Mouse (Mus musculus) mouse embryonic stem cell (cell line): ENCODE measurements around the gene Slk.

Experiments used
- in situ Hi-C, 2 experiments: fragments of 300-500 bp; cut with MboI; formaldehyde crosslinking; loops; 1 replicate in 1 of 2; 3 replicates in 1 of 2; pipeline ENCODE4 v1.14.3; 2019 to 2020; ENCODE audit warnings: low sequenced_read_pairs in 2 of 2, low pct_unique_long_range_greater_than_20kb in 1 of 2, mixed read lengths in 1 of 2; ENCODE audit not compliant: unreplicated experiment in 1 of 2

Gene Slk

DNA sequence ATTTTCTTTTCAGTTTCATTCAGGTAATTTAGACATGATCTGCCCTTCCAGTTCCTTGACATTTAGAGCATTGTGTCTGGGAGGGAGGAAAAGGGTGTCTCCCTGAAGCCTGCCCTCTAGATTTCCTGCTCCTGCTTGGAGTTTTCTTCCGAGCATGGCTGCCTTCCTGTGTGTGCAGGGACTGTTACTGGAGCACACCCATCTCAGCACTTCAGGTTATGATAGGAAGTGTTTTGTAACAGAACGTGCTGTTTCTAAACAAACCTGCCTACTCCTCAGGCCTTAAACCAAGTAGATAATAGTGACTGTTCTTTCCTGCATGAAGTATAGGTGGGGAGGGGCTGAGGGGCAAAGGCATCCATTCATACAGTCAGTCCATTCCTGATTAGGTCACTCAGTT, 64.4 kb downstream of the Slk start:
- in situ Hi-C loops, result no loop called here

DNA sequence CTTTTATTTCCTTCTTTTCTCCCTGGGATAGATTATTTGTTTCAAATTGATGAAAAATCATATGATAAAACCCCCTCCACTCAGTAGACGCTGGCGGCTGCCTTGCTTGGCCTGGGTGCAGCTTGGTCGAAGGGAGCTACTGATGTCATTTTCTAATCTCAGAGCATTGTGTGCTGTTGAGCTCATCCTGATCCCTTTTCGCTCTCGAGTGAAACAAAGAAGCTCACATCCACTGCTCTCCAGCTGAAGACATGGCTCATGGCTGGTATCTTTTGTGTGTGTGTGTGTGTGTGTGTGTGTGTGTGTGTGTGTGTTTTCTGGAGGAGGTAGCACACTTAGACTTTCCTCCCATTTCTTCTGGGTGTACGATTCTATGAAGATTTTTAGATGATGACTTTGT, 66.1 kb downstream of the Slk start:
- in situ Hi-C loops, result no loop called here

DNA sequence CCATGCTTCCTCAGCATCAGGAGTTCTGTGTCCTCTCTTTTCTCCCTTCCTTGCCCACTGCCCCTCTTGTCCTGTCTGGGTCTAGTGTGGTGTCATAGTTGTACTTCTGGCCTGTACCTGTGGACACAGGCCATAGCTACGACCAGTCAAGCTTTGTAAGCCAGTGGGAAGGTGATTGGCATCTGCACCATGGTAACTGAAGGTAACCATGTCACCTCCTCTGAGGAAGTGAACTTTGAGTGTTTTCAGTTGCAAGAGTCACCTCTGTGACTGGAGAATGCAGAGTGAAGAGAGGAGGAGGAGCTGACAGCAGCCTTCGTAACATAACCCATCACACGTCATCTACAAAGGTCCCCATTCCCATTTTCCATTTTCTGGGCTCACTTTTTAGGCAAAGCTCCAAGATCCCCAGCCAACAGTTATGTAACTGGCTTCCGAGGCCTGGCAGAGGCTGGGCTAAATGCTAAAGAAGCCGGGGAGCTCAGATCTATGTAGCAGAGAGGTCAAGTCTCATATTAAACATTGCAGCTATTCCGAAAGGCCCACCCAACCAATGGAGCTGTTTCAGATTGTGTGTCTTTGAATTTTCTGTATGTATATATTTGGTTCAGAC, 67.1 kb downstream of the Slk start:
- in situ Hi-C loops, result no loop called here

DNA sequence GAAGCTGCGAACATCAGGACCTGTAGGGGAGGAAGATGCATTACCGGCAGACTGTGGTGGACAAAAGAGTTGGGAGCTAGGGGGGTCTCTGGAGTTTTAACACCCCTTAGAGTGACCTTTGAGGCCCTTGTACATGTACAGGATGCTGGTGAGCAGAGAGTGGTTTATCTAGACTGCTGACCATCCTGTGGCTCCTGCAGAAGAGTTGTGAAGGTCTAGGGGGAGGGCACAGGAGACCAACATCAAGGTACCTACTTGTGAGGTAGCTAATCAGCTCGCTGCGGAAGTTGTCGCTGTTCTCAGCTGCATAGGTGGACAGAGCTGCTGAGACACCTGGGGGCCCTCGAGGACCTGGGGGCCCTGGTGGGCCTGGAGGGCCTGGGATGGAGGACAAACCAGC, 69.6 kb downstream of the Slk start:
- in situ Hi-C loops, result no loop called here

DNA sequence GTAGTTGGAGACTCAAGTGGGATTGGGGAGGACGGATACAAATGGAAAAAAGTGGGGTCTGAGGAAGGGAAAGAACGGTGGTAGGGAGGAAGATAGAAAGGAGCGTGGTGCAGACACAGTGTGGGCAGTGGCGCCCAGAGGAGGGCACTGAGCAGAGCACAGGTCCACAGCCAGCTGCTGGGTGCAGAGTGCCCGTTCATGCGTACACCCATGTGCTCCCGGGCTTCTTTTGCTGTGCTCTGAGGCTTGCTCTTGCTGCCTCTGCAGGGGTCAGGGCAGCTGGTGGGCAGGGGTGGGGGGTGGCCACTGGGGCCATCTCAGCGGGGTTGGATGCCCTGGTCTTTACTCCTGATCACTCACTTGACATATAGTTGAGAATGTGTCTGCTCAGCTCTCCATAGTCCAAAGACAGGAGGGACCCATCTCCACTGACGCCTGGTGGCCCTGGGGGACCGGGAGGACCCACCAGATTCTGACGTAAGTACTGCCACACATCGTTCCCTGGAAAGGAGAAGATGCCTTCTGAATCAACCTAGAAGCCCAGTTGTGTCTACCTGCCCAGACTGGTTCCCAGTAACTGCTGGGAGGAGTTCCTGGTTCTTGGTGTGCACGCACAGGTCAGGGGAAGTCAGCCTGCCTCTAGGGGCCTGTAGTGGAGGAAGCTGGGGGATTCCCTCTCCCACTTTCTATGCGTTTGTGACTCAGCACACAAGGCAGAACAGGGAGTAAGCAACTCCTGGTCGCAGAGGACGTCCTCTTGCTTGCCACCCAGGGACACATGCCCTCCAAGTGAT, 71.1 kb downstream of the Slk start:
- in situ Hi-C loops, result no loop called here

DNA sequence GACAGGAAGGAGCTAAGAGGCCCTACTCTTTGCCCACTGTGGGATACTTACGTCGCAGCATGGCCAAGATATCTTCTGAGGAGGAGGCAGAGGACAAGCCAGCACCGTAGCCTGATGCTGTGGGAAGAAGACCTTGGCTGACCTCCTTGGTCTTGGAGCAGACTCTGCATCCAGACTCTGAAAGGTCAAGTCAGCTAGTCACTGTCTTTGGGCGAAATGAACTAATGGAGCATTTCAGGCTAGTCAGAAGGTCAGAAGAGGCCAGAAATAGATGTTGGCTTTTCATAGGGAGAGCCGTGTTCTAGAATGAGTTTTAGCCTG, 71.6 kb downstream of the Slk start:
- in situ Hi-C loops, result no loop called here

DNA sequence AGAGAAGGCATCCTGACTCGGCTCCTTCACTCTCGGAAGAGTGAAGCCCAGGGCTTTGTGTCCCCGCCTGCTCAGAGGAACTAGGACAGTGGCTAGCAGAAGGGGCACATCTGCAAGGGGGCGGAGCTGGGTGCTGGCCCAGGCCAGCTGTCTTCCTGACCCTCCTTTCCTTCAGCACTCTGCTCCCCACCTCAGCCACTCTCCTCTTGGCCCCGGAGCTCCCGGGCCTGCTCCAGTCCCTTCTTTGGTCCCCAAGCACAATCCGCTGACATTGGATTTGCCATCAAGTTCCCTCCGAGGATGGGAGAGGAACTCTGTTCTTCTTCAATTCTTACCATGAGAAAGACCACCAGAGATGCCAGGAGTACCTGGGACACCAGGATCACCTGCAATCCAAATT, 72.8 kb downstream of the Slk start:
- in situ Hi-C loops, result no loop called here

DNA sequence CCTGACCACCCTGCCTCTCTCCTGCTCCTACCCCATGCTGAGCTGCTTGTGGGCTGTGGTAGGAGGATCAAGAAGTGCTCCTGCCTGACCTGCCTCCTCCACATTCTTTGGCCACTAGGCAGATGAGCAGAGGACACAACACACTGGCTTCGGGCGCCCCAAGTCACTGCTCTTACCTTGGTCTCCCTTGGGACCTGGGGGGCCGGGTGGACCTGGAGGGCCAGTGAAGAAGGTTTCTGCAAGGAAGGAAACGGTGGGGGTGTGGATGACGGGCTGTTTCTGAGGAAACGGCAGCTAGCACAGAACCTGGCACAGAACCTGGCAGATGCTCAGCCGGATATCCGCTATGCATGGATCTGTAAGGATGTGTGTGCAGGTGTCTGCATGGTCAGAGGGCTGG, 73.7 kb downstream of the Slk start:
- in situ Hi-C loops, result no loop called here

DNA sequence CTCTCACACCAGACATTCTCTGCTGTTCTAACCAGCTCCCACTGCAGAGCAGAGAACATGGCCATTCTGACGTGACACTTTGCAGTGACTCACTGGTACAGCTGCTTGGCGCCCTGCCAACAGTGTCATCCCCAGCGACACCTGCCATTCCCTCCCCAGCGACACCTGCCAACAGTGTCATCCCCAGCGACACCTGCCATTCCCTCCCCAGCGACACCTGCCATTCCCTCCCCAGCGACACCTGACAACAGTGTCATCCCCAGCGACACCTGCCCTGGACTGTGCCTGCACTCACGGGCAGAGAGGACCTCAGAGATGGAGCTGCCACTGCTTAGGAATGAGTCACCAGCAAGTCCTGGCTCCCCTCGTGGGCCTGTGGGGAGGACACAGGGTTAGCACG, 75.4 kb downstream of the Slk start:
- in situ Hi-C loops, result no loop called here

DNA sequence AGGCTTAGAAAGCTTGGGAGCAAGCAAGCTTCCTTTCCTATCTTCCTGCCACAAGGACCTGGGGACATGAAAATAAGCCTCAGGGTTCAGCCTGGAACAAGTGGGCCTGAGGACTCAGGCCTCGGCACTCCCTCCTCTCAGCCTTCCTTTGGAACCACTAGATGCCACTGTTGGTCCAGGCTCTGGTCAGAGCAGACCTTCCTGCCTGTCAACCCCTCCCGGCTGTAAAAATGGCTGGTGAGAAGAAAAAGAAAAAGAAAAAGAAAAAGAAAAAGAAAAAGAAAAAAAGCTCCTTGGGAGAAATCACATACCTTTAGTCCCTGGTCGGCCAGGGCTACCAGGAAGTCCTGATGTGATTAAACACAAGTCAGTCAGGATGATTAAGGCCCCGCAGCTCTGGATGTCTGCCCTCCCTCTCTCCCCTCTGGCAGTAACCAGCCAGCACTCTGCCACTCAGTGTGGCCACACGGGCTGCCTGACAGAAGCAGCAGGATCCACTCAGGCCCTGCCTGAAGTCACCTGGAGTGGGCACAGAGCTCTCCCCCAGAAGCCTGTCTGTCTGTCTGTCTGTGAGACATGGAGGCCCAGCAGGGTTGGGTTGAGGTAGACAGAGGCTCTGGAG, 79.5 kb downstream of the Slk start:
- in situ Hi-C loops, result no loop called here

DNA sequence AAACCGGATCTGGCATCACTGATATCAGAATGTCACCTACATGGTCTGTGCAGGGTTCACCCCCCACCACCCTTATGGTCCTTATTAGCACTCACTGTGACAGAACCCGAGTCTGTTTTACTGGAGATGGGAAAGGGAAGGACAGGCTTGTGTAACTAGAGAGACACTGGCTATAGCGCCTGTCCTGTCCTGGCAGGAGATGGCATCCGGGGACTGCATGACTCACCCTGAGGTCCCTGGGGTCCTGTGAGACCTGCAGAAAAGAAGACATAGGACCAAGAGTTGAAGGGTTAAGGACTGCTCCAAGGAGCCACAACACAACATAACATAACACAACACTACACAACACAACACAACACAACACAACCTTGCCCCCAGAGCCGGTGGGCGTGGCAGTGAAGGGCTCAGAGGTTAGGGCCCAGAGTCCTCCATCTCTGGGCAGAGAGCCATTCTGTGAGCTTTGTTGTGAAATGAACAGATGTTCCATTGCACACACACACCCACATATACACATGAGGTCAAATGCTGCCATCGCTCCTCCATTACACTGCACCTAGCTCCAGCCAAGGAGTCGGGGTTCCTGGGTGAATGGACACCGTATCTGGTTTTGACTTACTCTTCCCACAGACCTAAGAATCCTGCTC, 80.4 kb downstream of the Slk start:
- in situ Hi-C loops, result no loop called here

DNA sequence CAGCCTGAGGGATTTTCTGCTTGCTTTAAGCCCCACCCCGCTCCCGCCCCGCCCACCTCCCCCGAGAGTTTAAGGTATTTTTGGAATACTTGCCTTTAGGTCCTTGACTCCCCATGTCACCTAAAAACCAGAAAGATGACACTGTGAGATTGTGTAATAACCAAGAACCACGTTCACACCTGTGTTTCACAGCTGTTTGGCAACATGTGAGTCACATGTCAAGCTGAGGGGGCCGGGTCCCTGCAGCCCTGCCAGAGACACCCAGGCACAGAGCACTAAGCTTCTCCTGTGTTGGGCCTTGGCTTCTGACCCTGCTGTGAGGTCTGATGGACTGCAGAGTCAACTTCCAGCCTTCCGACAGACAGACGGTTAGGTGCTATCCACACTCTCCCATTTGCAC, 88.1 kb downstream of the Slk start:
- in situ Hi-C loops, result no loop called here

DNA sequence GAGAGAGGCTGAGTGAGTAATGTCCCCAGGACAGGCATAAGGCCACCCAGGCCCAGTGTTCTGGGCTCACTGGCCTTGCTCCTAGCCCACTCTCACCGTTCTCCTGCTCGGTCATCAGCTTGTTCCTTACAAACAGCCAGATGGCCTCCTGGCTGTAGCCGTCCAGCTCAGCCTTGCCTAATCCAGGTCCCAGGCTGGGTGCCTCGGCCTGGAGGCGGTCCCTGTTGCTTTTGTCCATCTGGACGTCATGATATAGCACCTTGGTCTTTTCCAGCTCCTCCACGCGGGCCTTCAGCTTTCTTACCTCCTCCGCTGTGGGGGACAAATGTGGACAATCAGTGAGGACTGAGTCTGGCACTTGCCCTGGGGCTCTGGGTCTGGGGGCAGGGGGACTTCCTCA, 88.9 kb downstream of the Slk start:
- in situ Hi-C loops, result no loop called here

DNA sequence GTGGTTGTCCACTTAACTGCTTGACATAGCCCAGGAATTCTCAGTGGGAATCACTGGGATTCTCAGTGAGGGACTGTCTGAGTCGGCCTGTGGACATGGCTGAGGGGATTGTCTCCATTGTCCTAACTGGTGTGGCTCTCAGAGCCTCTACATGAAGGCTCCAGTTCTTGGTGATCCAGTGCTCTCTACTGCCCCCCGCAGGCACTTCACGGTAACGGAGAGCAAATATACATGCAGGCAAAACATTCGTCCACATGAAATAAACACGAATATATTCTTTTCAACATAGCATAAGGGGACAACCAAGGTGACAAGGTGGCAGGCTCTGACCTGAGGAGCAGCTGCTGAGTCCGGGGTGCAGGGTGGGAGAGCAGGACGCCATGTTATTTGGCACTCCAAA, 94.9 kb downstream of the Slk start:
- in situ Hi-C loops, result no loop called here

DNA sequence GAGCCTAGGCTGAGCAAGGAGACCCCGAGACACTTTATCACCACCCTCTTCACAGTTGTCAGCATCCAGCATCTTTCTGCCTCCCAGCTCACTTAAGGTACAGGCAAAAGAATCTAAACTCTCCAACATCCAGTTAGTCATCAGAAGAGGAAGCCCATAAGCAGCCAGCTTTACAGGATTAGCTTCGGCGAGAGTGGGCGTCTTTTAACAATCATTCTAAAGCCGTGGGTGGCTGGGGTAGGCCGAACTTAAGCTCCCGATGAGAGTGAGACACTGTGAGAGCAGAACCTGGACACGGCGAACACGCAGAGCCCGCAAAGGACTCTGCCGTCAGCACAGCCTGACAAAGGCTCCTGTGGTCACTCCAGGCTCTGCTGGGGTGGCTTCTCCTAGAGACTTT, 99.2 kb downstream of the Slk start:
- in situ Hi-C loops, result no loop called here

DNA sequence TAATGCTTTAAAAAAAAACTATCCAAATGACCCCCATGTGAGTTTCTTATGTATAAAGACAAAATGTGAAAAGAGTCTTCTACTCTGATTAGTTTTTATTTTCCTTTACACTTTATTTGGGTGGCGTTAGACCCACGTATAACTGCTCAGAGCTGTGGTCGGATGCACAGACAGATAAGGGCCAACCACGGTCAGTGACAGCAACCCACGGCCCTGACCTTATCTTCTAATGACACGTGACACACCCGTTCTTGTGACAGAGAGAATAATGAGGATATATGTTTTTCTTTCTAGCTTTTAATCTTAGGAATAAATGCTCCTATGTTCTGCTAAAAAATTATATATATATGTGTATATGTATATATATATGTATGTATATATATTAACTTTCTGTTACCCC, 110.1 kb downstream of the Slk start:
- in situ Hi-C loops, result no loop called here

DNA sequence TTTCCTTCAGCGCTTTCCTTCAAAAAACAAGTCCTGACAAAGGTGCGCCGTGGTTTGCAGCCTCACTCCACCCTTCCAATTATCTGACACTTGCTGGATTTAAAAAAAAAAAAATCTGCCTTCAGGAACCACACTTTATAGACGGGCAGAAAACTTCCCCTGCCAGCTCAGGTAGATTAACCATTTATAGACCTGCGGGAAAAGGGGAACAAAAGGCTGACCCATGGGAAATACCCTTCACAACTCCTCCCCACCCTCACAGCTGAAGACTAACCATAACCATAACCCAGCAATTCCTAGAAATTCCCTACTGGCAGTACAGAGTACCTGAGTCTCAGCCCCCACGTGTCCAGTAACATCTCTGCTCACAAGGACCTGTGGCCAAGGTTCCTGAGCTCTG, 112.5 kb downstream of the Slk start, which contains the start of gene Col17a1:
Col17a1 (minus strand) TSS at position 101 of the 400 bp plus-strand sequence.
- in situ Hi-C loops, result no loop called here
